Mouse (Mus musculus) embryonic facial prominence, embryonic 14.5 days (tissue): Measurements from ENCODE around the gene Ppp1r1b. TPM values are rescaled to one million over a fixed set of nuclear protein-coding genes. Genes with fewer than 3 reads are reported as not detected.

Experiments used
- ATAC-seq: fragments of 200-750 bp; cut with Nextera tagmentation; 2 replicates; pipeline ENCODE4 v1.8.0; 2017; ENCODE audit warnings: low read depth, moderate number of reproducible peaks, moderate TSS enrichment
- DNase-seq: peaks from one replicate; pipeline ENCODE4 v3.0.0-alpha.2; 2015; ENCODE audit warnings: low spot score
- H3K27ac ChIP-seq: fragments of 300-500 bp; sonication (generic); replicated peaks from 2 replicates; pipeline ENCODE4 v1.5.1; 2014; ENCODE audit warnings: low read depth, mild to moderate bottlenecking, low read length, moderate library complexity
- H3K27me3 ChIP-seq: fragments of 300-500 bp; sonication (generic); replicated peaks from 2 replicates; pipeline ENCODE4 v1.6.1; 2014; ENCODE audit warnings: low read length; ENCODE audit not compliant: control insufficient read depth, insufficient read depth
- H3K36me3 ChIP-seq: fragments of 300-500 bp; sonication (generic); 2 replicates; pipeline ENCODE4 v1.6.1; 2014; ENCODE audit warnings: low read length, mixed read lengths; ENCODE audit not compliant: control insufficient read depth, insufficient read depth
- H3K4me1 ChIP-seq: fragments of 300-500 bp; sonication (generic); 2 replicates; pipeline ENCODE4 v1.6.1; 2014; ENCODE audit warnings: antibody characterized with exemption, low read length; ENCODE audit not compliant: control insufficient read depth, insufficient read depth
- H3K4me2 ChIP-seq: fragments of 300-500 bp; sonication (generic); 2 replicates; pipeline ENCODE4 v1.6.1; 2014; ENCODE audit warnings: low read depth, mild to moderate bottlenecking, low read length, moderate library complexity, mixed read lengths
- H3K4me3 ChIP-seq: fragments of 300-500 bp; sonication (generic); 2 replicates; pipeline ENCODE4 v1.5.1; 2014; ENCODE audit warnings: low read depth, mild to moderate bottlenecking, low read length
- H3K9ac ChIP-seq: fragments of 300-500 bp; sonication (generic); 2 replicates; pipeline ENCODE4 v1.6.1; 2014; ENCODE audit warnings: low read depth, mild to moderate bottlenecking, low read length, moderate library complexity, mixed read lengths
- H3K9me3 ChIP-seq: fragments of 300-500 bp; sonication (generic); 2 replicates; pipeline ENCODE4 v1.6.1; 2016; ENCODE audit warnings: low read length; ENCODE audit not compliant: control insufficient read depth
- WGBS: fragments of 180-500 bp; shearing (Covaris S2); extraction: QIAGEN DNeasy Blood & Tissue Kit; methylation state at CpG from one replicate; pipeline ENCODE4 v1.1.7; 2014; 5-methylcytosine and 5-hydroxymethylcytosine counted together
- polyA plus RNA-seq: library from polyadenylated mRNA; unstranded; fragments of >200 nt; fragmentation: Nextera tagmentation; extraction: Ambion mirVana; gene quantifications from 2 replicates; pipeline ENCODE4 v1.2.1, GENCODE M21; 2014

The Ppp1r1b gene
- polyA plus RNA-seq, 1 experiment from 2014 or later = 4.1 TPM

GRCm38 (mm10) chr11:98326741-98327135, 21.5 kb upstream of the Ppp1r1b start:
- no peak overlapping the region for H3K27ac ChIP-seq
- WGBS = under 1% methylated on average over 19 of the region's 19 CpGs
- peaks cover 14% of the 10 kb centered on the region; the same call in 1 of the 2 replicates for H3K4me1 ChIP-seq
- no peak for DNase-seq
- peaks cover 100% of the 10 kb centered on the region for H3K27me3 ChIP-seq
- H3K4me3 ChIP-seq = peak overlapping the region; percentile 26
- H3K36me3 ChIP-seq = no peaks in the 10 kb centered on the region
- no peak overlapping the region for H3K9ac ChIP-seq
- no peak overlapping the region for H3K4me2 ChIP-seq
- ATAC-seq = no peak
- no peaks in the 10 kb centered on the region for H3K9me3 ChIP-seq

DNA sequence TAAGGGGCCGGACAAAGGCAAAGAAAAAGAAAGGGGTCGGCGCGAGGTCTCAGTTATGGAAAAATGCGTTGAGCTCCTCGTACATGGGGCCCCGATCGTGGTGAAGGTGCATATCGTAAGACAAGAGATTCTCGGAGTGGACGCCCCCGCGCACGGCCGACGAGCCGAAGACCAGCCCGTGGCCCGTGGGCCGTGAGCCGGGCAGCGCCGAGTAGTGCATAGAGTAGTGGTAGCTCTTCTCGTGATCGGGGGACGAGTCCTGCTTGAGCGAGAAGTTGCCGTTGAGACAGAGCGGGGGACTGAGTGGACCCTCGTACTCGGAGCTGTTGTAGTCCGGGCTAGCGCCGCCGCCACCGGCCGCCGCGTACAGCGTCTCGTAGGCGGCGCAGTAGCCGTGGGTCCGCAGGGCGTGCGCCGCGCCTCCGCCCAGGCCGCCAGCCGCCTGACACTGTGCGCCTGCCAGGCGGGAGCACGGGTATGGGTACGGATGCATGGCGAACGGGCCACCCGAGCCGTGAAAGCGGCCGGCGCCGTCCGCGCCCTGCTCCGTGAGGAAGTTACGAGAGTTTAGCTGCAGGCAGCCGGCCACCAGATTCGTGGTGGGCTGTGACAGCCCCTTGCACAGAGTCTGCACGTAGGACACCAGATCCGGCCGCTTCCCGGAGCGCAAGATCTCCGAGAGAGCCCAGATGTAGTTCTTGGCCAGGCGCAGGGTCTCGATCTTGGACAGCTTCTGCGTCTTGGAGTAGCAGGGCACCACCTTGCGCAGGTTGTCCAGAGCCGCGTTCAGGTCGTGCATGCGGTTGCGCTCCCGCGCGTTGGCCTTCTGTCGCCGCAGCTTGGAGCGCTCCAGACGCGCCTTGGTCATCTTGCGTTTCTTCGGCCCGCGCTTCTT, 20.8 kb upstream of the Ppp1r1b start:
- H3K9ac ChIP-seq = peak overlapping the region; percentile 34
- H3K27me3 ChIP-seq = peaks cover 100% of the 10 kb centered on the region
- ATAC-seq (no peak), DNase-seq (no peak)
- H3K9me3 ChIP-seq = no peaks in the 10 kb centered on the region
- H3K4me3 ChIP-seq = peak overlapping the region; percentile 26
- no peaks in the 10 kb centered on the region for H3K36me3 ChIP-seq
- no peak overlapping the region for H3K27ac ChIP-seq
- peaks cover 14% of the 10 kb centered on the region; the same call in 1 of the 2 replicates for H3K4me1 ChIP-seq
- peak overlapping the region; percentile 45 for H3K4me2 ChIP-seq
- 1% methylated on average over 70 of the region's 97 CpGs for WGBS

GRCm38 (mm10) chr11:98328031-98328370, 20.2 kb upstream of the Ppp1r1b start:
- ATAC-seq (no peak), DNase-seq (no peak)
- WGBS = under 1% methylated on average over 20 of the region's 35 CpGs
- Histone ChIP-seq H3K4me2 (peak overlapping the region; percentile 45), H3K4me1 (peaks cover 14% of the 10 kb centered on the region; the same call in 1 of the 2 replicates), H3K27me3 (peaks cover 100% of the 10 kb centered on the region), H3K27ac (no peak overlapping the region), H3K4me3 (peak overlapping the region; percentile 26), H3K36me3 (no peaks in the 10 kb centered on the region), H3K9me3 (no peaks in the 10 kb centered on the region), H3K9ac (0 out of 2 replicates have a peak overlapping the region, but pooled peaks have one; percentile 3)

GRCm38 (mm10) chr11:98328371-98329069, 19.7 kb upstream of the Ppp1r1b start:
- DNase-seq (no peak), ATAC-seq (no peak)
- H3K9ac ChIP-seq = 0 out of 2 replicates have a peak overlapping the region, but pooled peaks have one; percentile 3
- peaks cover 14% of the 10 kb centered on the region; the same call in 1 of the 2 replicates for H3K4me1 ChIP-seq
- H3K4me2 ChIP-seq = peak overlapping the region; percentile 45
- 0% methylated on average over 25 of the region's 56 CpGs for WGBS
- no peaks in the 10 kb centered on the region for H3K9me3 ChIP-seq
- peak overlapping the region; percentile 26 for H3K4me3 ChIP-seq
- H3K27ac ChIP-seq = no peak overlapping the region
- H3K27me3 ChIP-seq = peaks cover 100% of the 10 kb centered on the region
- no peaks in the 10 kb centered on the region for H3K36me3 ChIP-seq

GRCm38 (mm10) chr11:98329081-98329959, 18.9 kb upstream of the Ppp1r1b start, which contains the start of gene Neurod2:
Gene Neurod2 (minus strand): TSS chr11:98329648.
- 2% methylated on average over 36 of the region's 38 CpGs for WGBS
- Histone ChIP-seq H3K4me3 (peak within 1 kb of the TSS; percentile 26), H3K27me3 (peaks cover 100% of the 10 kb centered on the region), H3K4me2 (peak within 1 kb of the TSS; percentile 45), H3K4me1 (peaks cover 14% of the 10 kb centered on the region; the same call in 1 of the 2 replicates), H3K9me3 (no peaks in the 10 kb centered on the region), H3K9ac (0 out of 2 replicates have a peak within 1 kb of the TSS, but pooled peaks have one; percentile 3), H3K27ac (no peak within 1 kb of the TSS), H3K36me3 (no peaks in the 10 kb centered on the region)
- DNase-seq (no peak), ATAC-seq (no peak)

GRCm38 (mm10) chr11:98329960-98330744, 18.1 kb upstream of the Ppp1r1b start:
- Histone ChIP-seq H3K4me3 (no peak overlapping the region), H3K27ac (no peak overlapping the region), H3K27me3 (peaks cover 100% of the 10 kb centered on the region), H3K4me1 (peaks cover 14% of the 10 kb centered on the region; the same call in 1 of the 2 replicates), H3K9ac (no peak overlapping the region), H3K4me2 (no peak overlapping the region), H3K36me3 (no peaks in the 10 kb centered on the region), H3K9me3 (no peaks in the 10 kb centered on the region)
- 28% methylated on average over 9 of the region's 9 CpGs for WGBS
- DNase-seq (no peak), ATAC-seq (no peak)

DNA sequence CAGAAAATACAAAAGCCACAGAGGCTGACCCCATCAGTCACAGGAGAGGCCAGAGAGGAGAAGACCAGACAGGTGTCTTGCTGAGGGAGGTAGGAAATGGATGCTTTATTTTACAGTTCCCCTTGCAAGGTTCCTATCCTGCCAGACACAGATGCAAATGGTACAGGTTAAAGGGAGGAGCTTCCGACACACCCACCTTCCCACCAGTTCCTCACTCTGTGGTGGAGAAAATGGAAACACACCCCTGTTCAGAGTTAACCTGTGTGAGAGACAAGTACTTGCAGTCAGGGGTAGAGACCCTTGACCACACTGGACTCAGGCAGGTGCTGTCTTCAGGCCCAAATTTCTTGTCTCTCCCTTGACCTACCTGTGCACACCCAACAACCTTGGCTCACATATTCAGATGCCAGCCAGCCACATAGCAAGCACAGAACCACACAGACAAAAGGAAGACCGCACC, 17.4 kb upstream of the Ppp1r1b start:
- H3K4me1 ChIP-seq = peaks cover 14% of the 10 kb centered on the region; the same call in 1 of the 2 replicates
- no peaks in the 10 kb centered on the region for H3K9me3 ChIP-seq
- ATAC-seq = no peak
- WGBS = 38% methylated on average over 2 of the region's 2 CpGs
- no peak overlapping the region for H3K4me3 ChIP-seq
- peaks cover 100% of the 10 kb centered on the region for H3K27me3 ChIP-seq
- no peak for DNase-seq
- no peaks in the 10 kb centered on the region for H3K36me3 ChIP-seq
- H3K27ac ChIP-seq = no peak overlapping the region
- no peak overlapping the region for H3K4me2 ChIP-seq
- no peak overlapping the region for H3K9ac ChIP-seq
